In the genomic region with DNA sequence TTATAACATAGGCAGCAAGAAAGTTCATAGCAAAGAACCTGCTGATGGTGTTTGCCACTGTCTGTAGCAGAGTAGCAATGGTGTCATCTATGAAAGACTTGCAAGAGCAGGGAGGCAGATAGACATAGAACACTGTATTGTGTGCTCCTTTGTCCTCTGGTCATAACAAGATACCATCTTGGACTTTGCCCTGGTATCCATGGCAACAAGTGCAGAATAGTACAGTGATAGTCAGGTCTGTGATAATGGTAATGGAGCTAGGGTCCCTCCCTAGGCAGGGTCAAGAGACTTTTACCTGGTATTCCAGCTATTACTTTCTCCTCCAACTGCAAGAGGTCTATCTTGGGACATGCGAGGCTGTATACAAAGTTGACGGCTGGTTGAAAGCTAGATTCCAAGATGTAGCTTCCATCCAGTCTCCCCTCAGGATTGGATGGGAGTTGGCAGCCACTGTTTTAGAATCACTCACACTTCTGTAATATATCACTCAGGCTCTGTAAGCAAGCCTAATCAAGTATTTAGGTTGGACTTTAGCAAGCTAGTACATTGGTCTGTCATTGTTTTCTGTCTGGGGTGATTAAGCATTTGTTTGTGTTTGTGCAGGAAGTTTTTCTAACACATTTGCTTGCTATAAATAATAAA, we compare ENCODE assay signal across 30 mouse cellular contexts.
DNase-seq lines count a peak whose midpoint lies in the region; ATAC-seq and TF ChIP-seq lines count a peak whose summit lies in the region.
"Had no signal": no experiment of that assay in that cellular context is flagged by ENCODE, and none has a peak within 500 bp of the region (broad histone marks: within the 10 kb centered on the region; RNA-seq: fewer than 3 reads in every experiment).

No protein-coding gene starts in this region.

- DNase-seq in intestine, embryonic 14.5 days (ENCODE audit: low spot score) = peak; percentile 63
- DNase-seq in adrenal gland, adult 8-10 months = no peak
- no peak for DNase-seq in hindbrain, embryonic 11.5 days (ENCODE audit: low spot score)
- DNase-seq in lung, adult 18-20 months = no peak
- DNase-seq: adrenal gland, adult 2 months; adrenal gland, postnatal 25 days; cerebellum, adult 11-12 months; cerebellum, adult 8-10 months; cerebellum, postnatal 10 days; cerebellum, postnatal 36 days; embryo, embryonic 11 days; gastrocnemius, adult 2 months; gastrocnemius, postnatal 25 days; heart, adult 18-20 months; heart, postnatal 10 days; heart, postnatal 36 days had no signal

- no peak overlapping the region for H3K27ac ChIP-seq in intestine, embryonic 14.5 days (ENCODE audit: low read depth)
- no peak overlapping the region for H3K27ac ChIP-seq in intestine, embryonic 15.5 days
- peak overlapping the region; percentile 64; the same call in 1 of the 2 replicates for H3K27ac ChIP-seq in small intestine, adult 2 months (ENCODE audit: insufficient read depth, low read depth, low read length)
- H3K27ac ChIP-seq in stomach, embryonic 16.5 days (ENCODE audit: low read length) = no peak overlapping the region
- H3K27ac ChIP-seq in hindbrain, embryonic 11.5 days (ENCODE audit: low read depth, low read length) = no peak overlapping the region
- H3K27ac ChIP-seq: embryonic facial prominence, embryonic 10.5 days; embryonic facial prominence, embryonic 13.5 days; forebrain, embryonic 12.5 days; forebrain, embryonic 15.5 days; gastrocnemius, adult 2 months; heart, embryonic 15.5 days; hindbrain, embryonic 10.5 days; hindbrain, embryonic 14.5 days; hindbrain, postnatal 0 days had no signal

- no peaks in the 10 kb centered on the region for H3K4me1 ChIP-seq in intestine, embryonic 14.5 days (replicated peaks; ENCODE audit: control insufficient read depth, insufficient read depth, low read length)
- no peaks in the 10 kb centered on the region for H3K4me1 ChIP-seq in intestine, embryonic 15.5 days (replicated peaks)
- peaks cover 2% of the 10 kb centered on the region; the same call in 1 of the 2 replicates for H3K4me1 ChIP-seq in small intestine, adult 2 months (ENCODE audit: control insufficient read depth, insufficient read depth, insufficient read length, low read length)
- H3K4me1 ChIP-seq in stomach, embryonic 16.5 days (ENCODE audit: control insufficient read depth, insufficient read depth, low read length) = no peaks in the 10 kb centered on the region
- no peaks in the 10 kb centered on the region for H3K4me1 ChIP-seq in hindbrain, embryonic 11.5 days (replicated peaks; ENCODE audit: control insufficient read depth, insufficient read depth, low read length)
- H3K4me1 ChIP-seq: embryonic facial prominence, embryonic 10.5 days; embryonic facial prominence, embryonic 13.5 days; forebrain, embryonic 12.5 days; forebrain, embryonic 15.5 days; heart, embryonic 12.5 days; heart, embryonic 15.5 days; hindbrain, embryonic 10.5 days had no signal

- 61% methylated on average over 2 of the region's 2 CpGs for WGBS in intestine, embryonic 14.5 days
- WGBS in intestine, embryonic 15.5 days = 44% methylated on average over 2 of the region's 2 CpGs
- WGBS in small intestine, adult 2 months = 29% methylated on average over 2 of the region's 2 CpGs
- 60% methylated on average over 2 of the region's 2 CpGs for WGBS in stomach, embryonic 16.5 days
- WGBS in hindbrain, embryonic 11.5 days = 95% methylated on average over 2 of the region's 2 CpGs

- no peaks in the 10 kb centered on the region for H3K9me3 ChIP-seq in intestine, embryonic 14.5 days (ENCODE audit: control insufficient read depth, low read length)
- no peaks in the 10 kb centered on the region for H3K9me3 ChIP-seq in intestine, embryonic 15.5 days
- no peaks in the 10 kb centered on the region for H3K9me3 ChIP-seq in stomach, embryonic 16.5 days (replicated peaks; ENCODE audit: control insufficient read depth, low read length)
- no peaks in the 10 kb centered on the region for H3K9me3 ChIP-seq in hindbrain, embryonic 11.5 days (ENCODE audit: control insufficient read depth, low read length)
- H3K9me3 ChIP-seq: embryonic facial prominence, embryonic 10.5 days; embryonic facial prominence, embryonic 13.5 days; forebrain, embryonic 12.5 days; forebrain, embryonic 15.5 days; heart, embryonic 12.5 days; heart, embryonic 15.5 days; hindbrain, embryonic 10.5 days had no signal

- no peaks in the 10 kb centered on the region for H3K27me3 ChIP-seq in intestine, embryonic 14.5 days (replicated peaks; ENCODE audit: control insufficient read depth, insufficient read depth, low read length)
- H3K27me3 ChIP-seq in intestine, embryonic 15.5 days (replicated peaks) = no peaks in the 10 kb centered on the region
- no peaks in the 10 kb centered on the region for H3K27me3 ChIP-seq in small intestine, adult 2 months (ENCODE audit: control insufficient read depth, insufficient read depth, low read length)
- no peaks in the 10 kb centered on the region for H3K27me3 ChIP-seq in stomach, embryonic 16.5 days (ENCODE audit: control insufficient read depth, insufficient read depth, low read length)
- no peaks in the 10 kb centered on the region for H3K27me3 ChIP-seq in hindbrain, embryonic 11.5 days (ENCODE audit: control insufficient read depth, insufficient read depth, low read length)
- H3K27me3 ChIP-seq: embryonic facial prominence, embryonic 13.5 days; forebrain, embryonic 12.5 days; forebrain, embryonic 15.5 days; heart, embryonic 12.5 days; heart, embryonic 15.5 days had no signal

- no peak overlapping the region for H3K9ac ChIP-seq in intestine, embryonic 14.5 days (ENCODE audit: low read length)
- H3K9ac ChIP-seq in intestine, embryonic 15.5 days = no peak overlapping the region
- no peak overlapping the region for H3K9ac ChIP-seq in stomach, embryonic 16.5 days (ENCODE audit: low read length)
- no peak overlapping the region for H3K9ac ChIP-seq in hindbrain, embryonic 11.5 days (ENCODE audit: low read depth, low read length)
- H3K9ac ChIP-seq: embryonic facial prominence, embryonic 13.5 days; forebrain, embryonic 12.5 days; forebrain, embryonic 15.5 days; heart, embryonic 12.5 days; heart, embryonic 15.5 days; hindbrain, embryonic 14.5 days had no signal

- H3K4me2 ChIP-seq in intestine, embryonic 14.5 days (ENCODE audit: low read length) = no peak overlapping the region
- no peak overlapping the region for H3K4me2 ChIP-seq in intestine, embryonic 15.5 days (replicated peaks)
- H3K4me2 ChIP-seq in stomach, embryonic 16.5 days (ENCODE audit: low read depth, low read length) = no peak overlapping the region
- H3K4me2 ChIP-seq in hindbrain, embryonic 11.5 days (replicated peaks; ENCODE audit: low read depth, low read length) = no peak overlapping the region
- H3K4me2 ChIP-seq: embryonic facial prominence, embryonic 13.5 days; forebrain, embryonic 12.5 days; forebrain, embryonic 15.5 days; heart, embryonic 12.5 days; heart, embryonic 15.5 days; hindbrain, embryonic 14.5 days had no signal

- TF ChIP-seq CTCF in small intestine, adult 2 months (IDR thresholded peaks at IDR 0.05; ENCODE audit: extremely low read depth, insufficient read length, insufficient replicate concordance, low read depth, low read length) = no peak

- peak; percentile 95 for ATAC-seq in intestine, embryonic 14.5 days (replicated peaks; ENCODE audit: low FRiP score, low TSS enrichment, low read depth)
- peak; percentile 98 for ATAC-seq in intestine, embryonic 15.5 days
- peak; percentile 78; the same call in 1 of the 2 replicates for ATAC-seq in stomach, embryonic 16.5 days (ENCODE audit: insufficient read depth, low FRiP score)
- ATAC-seq in hindbrain, embryonic 11.5 days (ENCODE audit: low FRiP score) = no peak
- ATAC-seq: CD4-positive, CD25-positive, alpha-beta regulatory T cell, adult 4 months; forebrain, embryonic 15.5 days; hindbrain, postnatal 0 days had no signal

- no peaks in the 10 kb centered on the region for H3K36me3 ChIP-seq in intestine, embryonic 14.5 days (ENCODE audit: control insufficient read depth, insufficient read depth, low read length)
- H3K36me3 ChIP-seq in intestine, embryonic 15.5 days = no peaks in the 10 kb centered on the region
- H3K36me3 ChIP-seq in small intestine, adult 2 months (ENCODE audit: control insufficient read depth, insufficient read depth, low read length) = no peaks in the 10 kb centered on the region
- H3K36me3 ChIP-seq in stomach, embryonic 16.5 days (ENCODE audit: control insufficient read depth, insufficient read depth, low read length) = no peaks in the 10 kb centered on the region
- no peaks in the 10 kb centered on the region for H3K36me3 ChIP-seq in hindbrain, embryonic 11.5 days (ENCODE audit: control insufficient read depth, insufficient read depth, low read length)
- H3K36me3 ChIP-seq: embryonic facial prominence, embryonic 10.5 days; embryonic facial prominence, embryonic 13.5 days; forebrain, embryonic 12.5 days; forebrain, embryonic 15.5 days; heart, embryonic 12.5 days; heart, embryonic 15.5 days; hindbrain, embryonic 10.5 days had no signal

- no peak for TF ChIP-seq POLR2A in small intestine, adult 2 months (IDR thresholded peaks at IDR 0.05; ENCODE audit: low read depth, low read length)

- H3K4me3 ChIP-seq in intestine, embryonic 14.5 days (ENCODE audit: low read depth, low read length) = no peak overlapping the region
- no peak overlapping the region for H3K4me3 ChIP-seq in intestine, embryonic 15.5 days (replicated peaks)
- H3K4me3 ChIP-seq in small intestine, adult 2 months (ENCODE audit: low read depth, low read length) = no peak overlapping the region
- no peak overlapping the region for H3K4me3 ChIP-seq in stomach, embryonic 16.5 days (replicated peaks; ENCODE audit: low read length)
- no peak overlapping the region for H3K4me3 ChIP-seq in hindbrain, embryonic 11.5 days (ENCODE audit: low read depth, low read length)
- H3K4me3 ChIP-seq: embryonic facial prominence, embryonic 10.5 days; embryonic facial prominence, embryonic 13.5 days; erythroblast, embryonic 14.5 days; forebrain, embryonic 12.5 days; forebrain, embryonic 15.5 days; gastrocnemius, adult 2 months; heart, embryonic 12.5 days; heart, embryonic 15.5 days; hindbrain, embryonic 10.5 days had no signal
